Mouse (Mus musculus): ENCODE results near the gene Kmt2b.

GRCm38 (mm10) chr7:30534633-30535577 is 53.6 kb downstream of the Kmt2b start, which contains the start of gene Arhgap33:
- TF ChIP-seq CTCF (IDR thresholded peaks at IDR 0.05; ENCODE audit: control insufficient read depth, insufficient read depth, insufficient read length): no peak
- no peak for TF ChIP-seq CEBPB (IDR thresholded peaks at IDR 0.05; ENCODE audit: low read depth)
- no peak for TF ChIP-seq USF1 (IDR thresholded peaks at IDR 0.05; ENCODE audit: low read depth)
- peak; percentile 10 for TF ChIP-seq MAX (IDR thresholded peaks at IDR 0.05)
- no peak for TF ChIP-seq MYOD1 (IDR thresholded peaks at IDR 0.05; ENCODE audit: control insufficient read depth, insufficient read length, low read depth)
- no peak for TF ChIP-seq MYOG (IDR thresholded peaks at IDR 0.05; ENCODE audit: control insufficient read depth, extremely low read depth, insufficient read length)
- no peak for TF ChIP-seq FOSL1 (IDR thresholded peaks at IDR 0.05; ENCODE audit: insufficient read depth, low read length, poor library complexity, severe bottlenecking)

Data from C2C12 (cell line).